Mouse (Mus musculus) forebrain, embryonic 14.5 days (tissue): Measurements from ENCODE around the gene Myl6b. TPM values are rescaled to one million over a fixed set of nuclear protein-coding genes. Genes with fewer than 3 reads are reported as not detected.
"Not testable (repeated sequence)": the region's sequence is repeated elsewhere in the genome, so short reads cannot be mapped to it uniquely, and the experiment has no call there.

Experiments
- ATAC-seq: fragments of 200-750 bp; cut with Nextera tagmentation; 2 replicates; pipeline ENCODE4 v1.8.0; 2017; ENCODE audit warnings: mild to moderate bottlenecking, moderate library complexity
- DNase-seq: peaks from one replicate; pipeline ENCODE4 v3.0.0-alpha.2; 2015; ENCODE audit warnings: low spot score
- H3K27ac ChIP-seq: fragments of 300-500 bp; sonication (generic); 2 replicates; pipeline ENCODE4 v1.5.1; 2014; ENCODE audit warnings: low read depth, mild to moderate bottlenecking, control low read depth, low read length, moderate library complexity
- H3K27me3 ChIP-seq: fragments of 300-500 bp; sonication (generic); replicated peaks from 2 replicates; pipeline ENCODE4 v1.6.1; 2014; ENCODE audit warnings: low read length, control low read depth, mixed read lengths; ENCODE audit not compliant: control insufficient read depth, insufficient read depth
- H3K36me3 ChIP-seq: fragments of 300-500 bp; sonication (generic); 2 replicates; pipeline ENCODE4 v1.6.1; 2014; ENCODE audit warnings: low read length, control low read depth; ENCODE audit not compliant: control insufficient read depth, insufficient read depth
- H3K4me1 ChIP-seq: fragments of 300-500 bp; sonication (generic); 2 replicates; pipeline ENCODE4 v1.6.1; 2014; ENCODE audit warnings: antibody characterized with exemption, low read length, control low read depth; ENCODE audit not compliant: control insufficient read depth, insufficient read depth
- H3K4me2 ChIP-seq: fragments of 300-500 bp; sonication (generic); 2 replicates; pipeline ENCODE4 v1.6.1; 2014; ENCODE audit warnings: mild to moderate bottlenecking, control low read depth, low read length
- H3K4me3 ChIP-seq: fragments of 300-500 bp; sonication (generic); 2 replicates; pipeline ENCODE4 v1.5.1; 2014; ENCODE audit warnings: low read depth, low read length, control low read depth
- H3K9ac ChIP-seq: fragments of 300-500 bp; sonication (generic); 2 replicates; pipeline ENCODE4 v1.6.1; 2014; ENCODE audit warnings: mild to moderate bottlenecking, low read length, control low read depth, moderate library complexity
- H3K9me3 ChIP-seq: fragments of 300-500 bp; sonication (generic); replicated peaks from 2 replicates; pipeline ENCODE4 v1.6.1; 2016; ENCODE audit warnings: low read length, control low read depth, mixed read lengths; ENCODE audit not compliant: control insufficient read depth
- WGBS: fragments of 180-500 bp; shearing (Covaris S2); extraction: QIAGEN DNeasy Blood & Tissue Kit; methylation state at CpG from one replicate; pipeline ENCODE4 v1.1.7; 2014; 5-methylcytosine and 5-hydroxymethylcytosine counted together
- polyA plus RNA-seq: library from polyadenylated mRNA; unstranded; fragments of >200 nt; fragmentation: Nextera tagmentation; extraction: Ambion mirVana; gene quantifications from 2 replicates; pipeline ENCODE4 v1.2.1, GENCODE M21; 2014

The Myl6b gene
- polyA plus RNA-seq, 1 experiment from 2014 or later = 4.6 TPM

- no peak overlapping the region for H3K27ac ChIP-seq
- no peak overlapping the region for H3K9ac ChIP-seq
- no peaks in the 10 kb centered on the region for H3K27me3 ChIP-seq
- no peaks in the 10 kb centered on the region for H3K4me1 ChIP-seq
- H3K4me3 ChIP-seq = no peak overlapping the region
- peaks cover 4% of the 10 kb centered on the region; the same call in 1 of the 2 replicates for H3K36me3 ChIP-seq
- 90% methylated on average over 11 of the region's 11 CpGs for whole genome bisulfite sequencing
- no peak overlapping the region for H3K4me2 ChIP-seq
- no peak for DNase-seq
- no peak for ATAC-seq
- H3K9me3 ChIP-seq = no peaks in the 10 kb centered on the region
Measured at GRCm38 (mm10) chr10:128510301-128510700, 11.8 kb upstream of the Myl6b start.

- DNase-seq = no peak
- no peak for ATAC-seq
- H3K36me3 ChIP-seq = peaks cover 4% of the 10 kb centered on the region; the same call in 1 of the 2 replicates
- H3K27ac ChIP-seq = no peak overlapping the region
- H3K4me1 ChIP-seq = no peaks in the 10 kb centered on the region
- H3K4me3 ChIP-seq = no peak overlapping the region
- WGBS = 87% methylated on average over 4 of the region's 4 CpGs
- H3K9me3 ChIP-seq = no peaks in the 10 kb centered on the region
- H3K9ac ChIP-seq = no peak overlapping the region
- H3K4me2 ChIP-seq = no peak overlapping the region
- no peaks in the 10 kb centered on the region for H3K27me3 ChIP-seq
Measured at GRCm38 (mm10) chr10:128509831-128510230, 11.3 kb upstream of the Myl6b start.

- no peak overlapping the region for H3K4me3 ChIP-seq
- DNase-seq (no peak), ATAC-seq (no peak)
- no peaks in the 10 kb centered on the region for H3K27me3 ChIP-seq
- 93% methylated on average over 9 of the region's 9 CpGs for WGBS
- no peaks in the 10 kb centered on the region for H3K9me3 ChIP-seq
- peaks cover 4% of the 10 kb centered on the region; the same call in 1 of the 2 replicates for H3K36me3 ChIP-seq
- no peak overlapping the region for H3K4me2 ChIP-seq
- no peak overlapping the region for H3K9ac ChIP-seq
- H3K4me1 ChIP-seq = no peaks in the 10 kb centered on the region
- H3K27ac ChIP-seq = no peak overlapping the region
Measured at GRCm38 (mm10) chr10:128509203-128509602, 10.7 kb upstream of the Myl6b start.

DNA sequence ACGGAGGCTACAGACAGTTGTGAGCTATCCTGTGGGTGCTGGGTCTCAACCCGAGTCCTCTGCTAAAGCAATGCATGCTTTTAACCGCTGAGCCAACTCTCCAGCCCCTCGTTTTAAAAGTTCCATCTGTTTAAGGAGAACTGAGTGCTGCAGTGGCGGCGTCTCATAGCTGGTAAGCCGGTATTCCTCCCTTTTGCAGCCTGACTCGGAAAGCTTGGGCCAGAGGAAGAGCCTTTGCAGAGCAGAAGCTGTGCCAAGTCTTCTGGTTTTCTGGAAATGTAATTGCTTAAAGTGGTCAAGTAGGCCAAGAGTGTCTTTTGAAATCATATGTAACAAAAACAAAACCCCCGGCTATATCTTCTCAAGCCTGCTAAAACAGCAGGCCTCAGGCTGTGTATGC lies 9.8 kb upstream of the Myl6b start:
- no peak overlapping the region for H3K4me2 ChIP-seq
- H3K9ac ChIP-seq = no peak overlapping the region
- DNase-seq = no peak
- H3K27me3 ChIP-seq = no peaks in the 10 kb centered on the region
- 83% methylated on average over 9 of the region's 9 CpGs for WGBS
- no peaks in the 10 kb centered on the region for H3K36me3 ChIP-seq
- no peak overlapping the region for H3K27ac ChIP-seq
- no peaks in the 10 kb centered on the region for H3K9me3 ChIP-seq
- no peak for ATAC-seq
- H3K4me3 ChIP-seq = no peak overlapping the region
- no peaks in the 10 kb centered on the region for H3K4me1 ChIP-seq

- ATAC-seq (no peak), DNase-seq (no peak)
- no peak overlapping the region for H3K4me3 ChIP-seq
- H3K36me3 ChIP-seq = 0 out of 2 replicates have a peak, but pooled peaks cover 3% of the 10 kb centered on the region
- H3K9me3 ChIP-seq = no peaks in the 10 kb centered on the region
- 93% methylated on average over 14 of the region's 14 CpGs for WGBS
- no peaks in the 10 kb centered on the region for H3K27me3 ChIP-seq
- H3K9ac ChIP-seq = no peak overlapping the region
- no peaks in the 10 kb centered on the region for H3K4me1 ChIP-seq
- H3K4me2 ChIP-seq = no peak overlapping the region
- H3K27ac ChIP-seq = no peak overlapping the region
Measured at GRCm38 (mm10) chr10:128505974-128506373, 7.5 kb upstream of the Myl6b start.

- ATAC-seq, H3K27me3 ChIP-seq, H3K36me3 ChIP-seq, H3K9ac ChIP-seq, H3K4me3 ChIP-seq, DNase-seq, H3K9me3 ChIP-seq, H3K27ac ChIP-seq, H3K4me1 ChIP-seq, H3K4me2 ChIP-seq: not testable (repeated sequence)
- WGBS = 91% methylated on average over 5 of the region's 5 CpGs
Measured at GRCm38 (mm10) chr10:128505371-128505667, 6.8 kb upstream of the Myl6b start.

DNA sequence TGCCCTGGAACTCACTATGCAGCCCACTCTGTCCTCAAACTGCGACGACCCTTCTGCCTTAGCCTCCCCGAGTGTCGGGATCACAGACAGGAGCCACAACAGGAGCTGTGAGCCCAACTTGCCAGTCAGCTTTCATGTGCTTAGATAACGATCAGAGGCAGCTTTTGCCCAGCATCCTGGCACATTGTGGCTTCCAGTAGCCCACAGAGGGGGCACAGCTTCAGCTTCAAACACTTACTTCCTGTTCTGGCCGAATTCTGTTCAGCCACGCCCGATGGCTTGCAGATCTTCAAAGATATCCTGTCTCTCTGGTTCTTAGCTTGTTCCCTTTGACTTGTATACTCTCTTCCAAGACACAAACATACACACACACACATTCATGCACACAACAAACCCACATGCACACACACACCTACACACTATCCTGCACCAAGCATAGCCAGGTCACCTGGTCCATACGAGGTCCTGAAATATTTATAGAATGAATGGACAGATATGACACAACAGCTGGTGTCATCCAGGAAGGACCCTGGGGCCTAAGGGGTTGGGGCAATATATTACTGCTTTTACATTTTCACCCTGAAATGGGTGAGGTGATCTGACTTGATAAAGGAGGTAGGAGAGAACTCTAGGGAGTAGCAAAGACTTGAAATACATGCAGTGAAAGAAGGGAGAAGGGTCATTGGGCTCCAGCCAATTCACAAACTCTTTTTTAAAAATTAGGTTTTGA lies 6.3 kb upstream of the Myl6b start:
- WGBS = 83% methylated on average over 9 of the region's 9 CpGs
- no peak overlapping the region for H3K4me3 ChIP-seq
- 0 out of 2 replicates have a peak, but pooled peaks cover 3% of the 10 kb centered on the region for H3K36me3 ChIP-seq
- no peaks in the 10 kb centered on the region for H3K9me3 ChIP-seq
- H3K27me3 ChIP-seq = no peaks in the 10 kb centered on the region
- no peaks in the 10 kb centered on the region for H3K4me1 ChIP-seq
- H3K4me2 ChIP-seq = no peak overlapping the region
- no peak overlapping the region for H3K27ac ChIP-seq
- no peak for DNase-seq
- no peak overlapping the region for H3K9ac ChIP-seq
- no peak for ATAC-seq

GRCm38 (mm10) chr10:128504012-128504411 lies 5.5 kb upstream of the Myl6b start:
- Histone ChIP-seq H3K4me1 (no peaks in the 10 kb centered on the region; the same call in 1 of the 2 replicates), H3K4me2 (no peak overlapping the region), H3K27ac (no peak overlapping the region), H3K4me3 (no peak overlapping the region), H3K36me3 (0 out of 2 replicates have a peak, but pooled peaks cover 3% of the 10 kb centered on the region), H3K9ac (no peak overlapping the region), H3K9me3 (no peaks in the 10 kb centered on the region), H3K27me3 (no peaks in the 10 kb centered on the region)
- ATAC-seq = no peak
- no peak for DNase-seq
- WGBS = 89% methylated on average over 3 of the region's 3 CpGs

DNA sequence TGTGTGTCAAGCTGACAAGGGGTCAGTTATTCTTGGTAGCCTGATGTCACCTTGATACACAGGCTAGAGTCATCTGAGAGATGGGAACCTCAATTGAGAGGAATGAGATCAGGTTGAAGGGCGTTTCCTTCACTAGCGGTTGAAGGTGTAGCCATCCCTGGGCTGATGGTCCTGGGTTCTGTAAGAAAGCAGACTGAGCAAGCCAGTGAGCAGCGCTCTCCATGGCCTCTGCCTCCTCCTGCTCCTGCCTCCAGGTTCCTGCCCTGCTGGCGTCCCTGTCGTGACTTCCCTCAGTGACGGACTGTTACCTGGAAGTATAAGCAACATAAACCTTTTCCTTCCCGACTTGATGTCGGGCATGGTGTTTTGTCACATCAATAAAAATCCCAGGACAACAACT lies 5.0 kb upstream of the Myl6b start:
- Histone ChIP-seq H3K27me3 (no peaks in the 10 kb centered on the region), H3K27ac (no peak overlapping the region), H3K9me3 (no peaks in the 10 kb centered on the region), H3K4me3 (no peak overlapping the region), H3K4me1 (no peaks in the 10 kb centered on the region; the same call in 1 of the 2 replicates), H3K36me3 (0 out of 2 replicates have a peak, but pooled peaks cover 3% of the 10 kb centered on the region), H3K4me2 (no peak overlapping the region), H3K9ac (no peak overlapping the region)
- no peak for DNase-seq
- no peak for ATAC-seq
- WGBS = 73% methylated on average over 8 of the region's 8 CpGs
